Mouse (Mus musculus): ENCODE results near the gene Myo1b. TPM values are rescaled to one million over a fixed set of nuclear protein-coding genes. Genes with fewer than 3 reads are reported as not detected.

Myo1b gene
- polyA plus RNA-seq, 1 experiment from 2014 or later: 72.4 TPM

GRCm38 (mm10) chr1:51835795-51836194, 80.1 kb downstream of the Myo1b start:
- WGBS: 48% methylated on average over 8 of the region's 8 CpGs
- no peaks in the 10 kb centered on the region for H3K9me3 ChIP-seq (replicated peaks)
- H3K36me3 ChIP-seq: peaks cover 20% of the 10 kb centered on the region
- no peak overlapping the region for H3K9ac ChIP-seq
- ATAC-seq (replicated peaks; ENCODE audit: low FRiP score): no peak
- peaks cover 27% of the 10 kb centered on the region for H3K4me1 ChIP-seq
- peak overlapping the region; percentile 48; the same call in 1 of the 2 replicates for H3K27ac ChIP-seq
- no peak overlapping the region for H3K4me2 ChIP-seq
- H3K27me3 ChIP-seq: no peaks in the 10 kb centered on the region
- H3K4me3 ChIP-seq (replicated peaks): no peak overlapping the region

GRCm38 (mm10) chr1:51834072-51834471, 81.8 kb downstream of the Myo1b start:
- H3K9me3 ChIP-seq (replicated peaks): no peaks in the 10 kb centered on the region
- no peaks in the 10 kb centered on the region for H3K27me3 ChIP-seq
- peaks cover 31% of the 10 kb centered on the region for H3K4me1 ChIP-seq
- H3K36me3 ChIP-seq: peaks cover 24% of the 10 kb centered on the region
- H3K9ac ChIP-seq: no peak overlapping the region
- no peak overlapping the region for H3K27ac ChIP-seq
- no peak overlapping the region for H3K4me3 ChIP-seq (replicated peaks)
- H3K4me2 ChIP-seq: no peak overlapping the region
- peak; percentile 54; the same call in 1 of the 2 replicates for ATAC-seq (replicated peaks; ENCODE audit: low FRiP score)
- 61% methylated on average over 3 of the region's 3 CpGs for WGBS

- Histone ChIP-seq H3K4me3 (replicated peaks) (no peak overlapping the region), H3K27me3 (no peaks in the 10 kb centered on the region), H3K9ac (no peak overlapping the region), H3K36me3 (peaks cover 24% of the 10 kb centered on the region), H3K4me1 (peaks cover 8% of the 10 kb centered on the region), H3K27ac (no peak overlapping the region), H3K4me2 (no peak overlapping the region), H3K9me3 (replicated peaks) (no peaks in the 10 kb centered on the region)
- ATAC-seq (replicated peaks; ENCODE audit: low FRiP score): no peak
- WGBS: 84% methylated on average over 9 of the region's 9 CpGs
Observed at GRCm38 (mm10) chr1:51829353-51829752, 86.5 kb downstream of the Myo1b start.

GRCm38 (mm10) chr1:51822531-51822930, 93.3 kb downstream of the Myo1b start:
- H3K36me3 ChIP-seq: peaks cover 9% of the 10 kb centered on the region; the same call in 1 of the 2 replicates
- H3K27ac ChIP-seq: 0 out of 2 replicates have a peak overlapping the region, but pooled peaks have one; percentile 70
- H3K4me2 ChIP-seq: no peak overlapping the region
- H3K4me3 ChIP-seq (replicated peaks): no peak overlapping the region
- no peaks in the 10 kb centered on the region for H3K27me3 ChIP-seq
- H3K9me3 ChIP-seq (replicated peaks): no peaks in the 10 kb centered on the region
- no peak overlapping the region for H3K9ac ChIP-seq
- WGBS: 59% methylated on average over 4 of the region's 4 CpGs
- ATAC-seq (replicated peaks; ENCODE audit: low FRiP score): peak; percentile 29; the same call in 1 of the 2 replicates
- peaks cover 12% of the 10 kb centered on the region for H3K4me1 ChIP-seq

GRCm38 (mm10) chr1:51821701-51822495, 94.0 kb downstream of the Myo1b start:
- no peaks in the 10 kb centered on the region for H3K27me3 ChIP-seq
- H3K9me3 ChIP-seq (replicated peaks): no peaks in the 10 kb centered on the region
- H3K4me3 ChIP-seq (replicated peaks): no peak overlapping the region
- peak overlapping the region; percentile 70; the same call in 1 of the 2 replicates for H3K27ac ChIP-seq
- no peak overlapping the region for H3K9ac ChIP-seq
- peaks cover 12% of the 10 kb centered on the region for H3K4me1 ChIP-seq
- H3K4me2 ChIP-seq: no peak overlapping the region
- 0 out of 2 replicates have a peak, but pooled peaks have one; percentile 46 for ATAC-seq (replicated peaks; ENCODE audit: low FRiP score)
- 61% methylated on average over 13 of the region's 13 CpGs for WGBS
- peaks cover 12% of the 10 kb centered on the region; the same call in 1 of the 2 replicates for H3K36me3 ChIP-seq

GRCm38 (mm10) chr1:51820520-51820919, 95.4 kb downstream of the Myo1b start:
- Histone ChIP-seq H3K4me1 (peaks cover 12% of the 10 kb centered on the region), H3K9me3 (replicated peaks) (no peaks in the 10 kb centered on the region), H3K27ac (no peak overlapping the region), H3K4me2 (no peak overlapping the region), H3K4me3 (replicated peaks) (no peak overlapping the region), H3K27me3 (no peaks in the 10 kb centered on the region), H3K36me3 (peaks cover 21% of the 10 kb centered on the region; the same call in 1 of the 2 replicates), H3K9ac (no peak overlapping the region)
- ATAC-seq (replicated peaks; ENCODE audit: low FRiP score): no peak
- 93% methylated on average over 6 of the region's 6 CpGs for WGBS

GRCm38 (mm10) chr1:51820013-51820441, 95.8 kb downstream of the Myo1b start:
- peaks cover 23% of the 10 kb centered on the region; the same call in 1 of the 2 replicates for H3K36me3 ChIP-seq
- no peak overlapping the region for H3K27ac ChIP-seq
- H3K4me2 ChIP-seq: no peak overlapping the region
- peaks cover 12% of the 10 kb centered on the region for H3K4me1 ChIP-seq
- H3K9me3 ChIP-seq (replicated peaks): no peaks in the 10 kb centered on the region
- H3K27me3 ChIP-seq: no peaks in the 10 kb centered on the region
- 75% methylated on average over 7 of the region's 7 CpGs for WGBS
- ATAC-seq (replicated peaks; ENCODE audit: low FRiP score): no peak
- H3K4me3 ChIP-seq (replicated peaks): no peak overlapping the region
- H3K9ac ChIP-seq: no peak overlapping the region

- Histone ChIP-seq H3K9me3 (replicated peaks) (no peaks in the 10 kb centered on the region), H3K4me1 (no peaks in the 10 kb centered on the region), H3K27ac (no peak overlapping the region), H3K9ac (no peak overlapping the region), H3K4me2 (no peak overlapping the region), H3K4me3 (replicated peaks) (no peak overlapping the region), H3K36me3 (peaks cover 27% of the 10 kb centered on the region; the same call in 1 of the 2 replicates), H3K27me3 (no peaks in the 10 kb centered on the region)
- WGBS: 56% methylated on average over 1 of the region's 1 CpGs
- ATAC-seq (replicated peaks; ENCODE audit: low FRiP score): no peak
Observed at GRCm38 (mm10) chr1:51815636-51816035, 100.2 kb downstream of the Myo1b start.

- 39% methylated on average over 5 of the region's 5 CpGs for WGBS
- Histone ChIP-seq H3K27me3 (no peaks in the 10 kb centered on the region), H3K4me3 (replicated peaks) (no peak overlapping the region), H3K36me3 (peaks cover 27% of the 10 kb centered on the region; the same call in 1 of the 2 replicates), H3K27ac (no peak overlapping the region), H3K9me3 (replicated peaks) (no peaks in the 10 kb centered on the region), H3K9ac (no peak overlapping the region), H3K4me1 (no peaks in the 10 kb centered on the region), H3K4me2 (no peak overlapping the region)
- ATAC-seq (replicated peaks; ENCODE audit: low FRiP score): no peak
Observed at GRCm38 (mm10) chr1:51814854-51815630, 100.8 kb downstream of the Myo1b start.

GRCm38 (mm10) chr1:51808847-51809246, 107.0 kb downstream of the Myo1b start:
- Histone ChIP-seq H3K4me2 (no peak overlapping the region), H3K36me3 (peaks cover 11% of the 10 kb centered on the region; the same call in 1 of the 2 replicates), H3K27me3 (no peaks in the 10 kb centered on the region), H3K9ac (no peak overlapping the region), H3K4me1 (no peaks in the 10 kb centered on the region), H3K4me3 (replicated peaks) (no peak overlapping the region), H3K9me3 (replicated peaks) (no peaks in the 10 kb centered on the region), H3K27ac (no peak overlapping the region)
- no peak for ATAC-seq (replicated peaks; ENCODE audit: low FRiP score)
- WGBS: 87% methylated on average over 10 of the region's 10 CpGs

- Histone ChIP-seq H3K9me3 (replicated peaks) (no peaks in the 10 kb centered on the region), H3K4me1 (no peaks in the 10 kb centered on the region), H3K4me3 (replicated peaks) (no peak overlapping the region), H3K27ac (no peak overlapping the region), H3K36me3 (peaks cover 13% of the 10 kb centered on the region; the same call in 1 of the 2 replicates), H3K9ac (no peak overlapping the region), H3K27me3 (no peaks in the 10 kb centered on the region), H3K4me2 (no peak overlapping the region)
- ATAC-seq (replicated peaks; ENCODE audit: low FRiP score): no peak
- 59% methylated on average over 1 of the region's 1 CpGs for WGBS
Observed at GRCm38 (mm10) chr1:51808228-51808627, 107.6 kb downstream of the Myo1b start.
